Mouse (Mus musculus) embryonic fibroblast, embryonic 13.5 days (primary cell): ENCODE measurements around the gene Zfp820.

Experiments used
- CTCF ChIP-seq: IDR thresholded peaks from 2 replicates; pipeline ENCODE4 v1.5.1; 2011; ENCODE audit warnings: mild to moderate bottlenecking, control low read depth, low read length, moderate library complexity, borderline replicate concordance; ENCODE audit not compliant: insufficient read depth
- POLR2A ChIP-seq: IDR thresholded peaks from 2 replicates; pipeline ENCODE4 v1.6.1; 2011; ENCODE audit warnings: low read depth, mild to moderate bottlenecking, control low read depth, low read length, moderate library complexity

- TF ChIP-seq CTCF (no peak), POLR2A (no peak)
Measured at GRCm38 (mm10) chr17:21838510-21838909, 7.1 kb downstream of the Zfp820 start.
